Mouse (Mus musculus) cerebral cortex, adult 2 months (tissue): ENCODE data around the gene Gm10135.

ENCODE experiments used
- WGBS: fragments of 180-500 bp; shearing (Covaris S2); methylation state at CpG from one replicate; pipeline ENCODE4 v1.1.7; 2018; 5-methylcytosine and 5-hydroxymethylcytosine counted together

The Gm10135 gene

DNA sequence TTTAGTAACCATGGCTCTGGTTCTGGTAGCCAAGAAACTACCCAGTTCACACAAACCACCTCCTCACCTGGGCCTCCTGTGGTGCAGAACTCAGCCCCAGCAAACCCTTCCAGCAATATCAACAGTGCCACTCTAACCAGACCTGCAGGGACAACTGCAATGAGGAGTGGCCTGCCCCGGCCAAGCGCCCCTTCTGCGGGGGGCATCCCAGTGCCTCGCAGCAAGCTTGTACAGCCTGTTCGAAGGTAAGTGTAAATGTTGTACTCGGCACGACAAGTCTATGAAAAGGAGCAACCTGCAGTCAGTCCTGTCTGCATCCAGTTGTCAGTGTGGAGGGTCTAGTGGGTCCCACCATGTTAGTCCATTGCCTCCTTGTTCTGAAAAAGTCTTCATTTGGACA is at the start of gene Gm10135:
TSS of gene Gm10135 (minus strand) at position 101 of the 400 bp plus-strand sequence.
- 96% methylated on average over 7 of the region's 7 CpGs for WGBS

DNA sequence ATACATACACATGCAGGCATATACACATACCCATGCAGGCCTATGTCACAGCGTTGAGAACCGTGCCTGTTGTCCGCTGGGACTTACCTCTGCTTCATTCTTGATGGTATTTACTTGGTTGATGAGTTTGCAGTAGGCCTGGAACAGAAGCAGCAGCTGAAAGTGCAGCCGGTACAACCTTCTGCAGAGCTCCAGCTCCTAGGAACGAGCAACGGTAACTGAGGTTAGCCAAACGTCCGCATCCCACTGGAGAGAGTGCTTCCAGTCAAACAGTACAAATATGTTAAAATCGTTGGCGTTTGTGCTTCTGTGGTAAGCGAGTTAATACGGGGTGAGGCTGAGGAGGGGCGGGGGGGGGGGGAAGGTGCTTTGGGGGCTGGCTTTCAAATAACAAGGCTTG is 49.3 kb upstream of the Gm10135 start:
- WGBS = 94% methylated on average over 13 of the region's 13 CpGs

DNA sequence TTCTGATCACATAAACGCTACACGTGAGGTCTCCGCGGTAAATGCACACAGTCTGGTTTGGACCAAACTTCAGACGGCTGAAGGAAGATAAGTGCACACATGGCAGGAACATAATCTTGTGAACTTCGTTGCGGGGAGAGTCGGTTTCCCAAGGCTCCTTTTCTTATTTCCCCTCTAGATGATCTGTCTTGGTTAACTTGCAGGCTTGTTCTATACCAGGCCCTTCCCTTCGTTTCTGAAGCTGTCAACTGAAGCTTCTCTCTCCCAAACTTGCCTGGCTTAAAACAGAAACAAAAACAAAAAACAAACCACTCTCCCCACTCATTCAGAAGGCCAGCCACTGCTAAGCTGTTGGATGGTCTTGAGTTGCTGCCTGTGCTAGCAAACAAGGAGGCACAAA is 40.2 kb upstream of the Gm10135 start:
- WGBS = 71% methylated on average over 9 of the region's 9 CpGs

DNA sequence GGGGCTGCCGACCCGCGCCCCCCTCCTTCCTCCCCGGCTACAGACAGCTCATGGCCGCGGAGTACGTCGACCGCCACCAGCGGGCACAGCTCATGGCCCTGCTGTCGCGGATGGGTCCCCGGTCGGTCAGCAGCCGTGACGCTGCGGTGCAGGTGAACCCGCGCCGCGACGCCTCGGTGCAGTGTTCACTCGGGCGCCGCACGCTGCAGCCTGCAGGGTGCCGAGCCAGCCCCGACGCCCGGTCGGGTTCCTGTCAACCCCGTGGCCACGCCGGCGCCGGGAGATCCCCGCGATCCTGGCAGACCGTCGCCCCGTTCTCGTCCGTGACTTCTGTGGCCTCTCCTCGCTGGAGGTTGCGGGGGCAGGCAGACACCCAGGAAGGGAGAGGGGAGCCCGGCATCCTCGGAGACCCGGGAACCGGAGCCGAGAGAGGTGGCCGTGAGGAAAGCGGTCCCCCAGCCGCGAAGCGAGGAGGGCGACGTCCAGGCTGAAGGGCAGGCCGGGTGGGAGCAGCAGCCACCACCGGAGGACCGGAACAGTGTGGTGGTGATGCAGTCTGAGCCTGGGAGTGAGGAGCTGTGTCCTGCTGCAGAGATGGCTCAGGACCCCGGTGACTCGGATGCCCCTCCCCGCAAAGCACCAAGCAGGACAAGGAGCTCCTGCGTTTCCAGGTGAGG is 39.2 kb upstream of the Gm10135 start:
- 3% methylated on average over 64 of the region's 65 CpGs for WGBS

DNA sequence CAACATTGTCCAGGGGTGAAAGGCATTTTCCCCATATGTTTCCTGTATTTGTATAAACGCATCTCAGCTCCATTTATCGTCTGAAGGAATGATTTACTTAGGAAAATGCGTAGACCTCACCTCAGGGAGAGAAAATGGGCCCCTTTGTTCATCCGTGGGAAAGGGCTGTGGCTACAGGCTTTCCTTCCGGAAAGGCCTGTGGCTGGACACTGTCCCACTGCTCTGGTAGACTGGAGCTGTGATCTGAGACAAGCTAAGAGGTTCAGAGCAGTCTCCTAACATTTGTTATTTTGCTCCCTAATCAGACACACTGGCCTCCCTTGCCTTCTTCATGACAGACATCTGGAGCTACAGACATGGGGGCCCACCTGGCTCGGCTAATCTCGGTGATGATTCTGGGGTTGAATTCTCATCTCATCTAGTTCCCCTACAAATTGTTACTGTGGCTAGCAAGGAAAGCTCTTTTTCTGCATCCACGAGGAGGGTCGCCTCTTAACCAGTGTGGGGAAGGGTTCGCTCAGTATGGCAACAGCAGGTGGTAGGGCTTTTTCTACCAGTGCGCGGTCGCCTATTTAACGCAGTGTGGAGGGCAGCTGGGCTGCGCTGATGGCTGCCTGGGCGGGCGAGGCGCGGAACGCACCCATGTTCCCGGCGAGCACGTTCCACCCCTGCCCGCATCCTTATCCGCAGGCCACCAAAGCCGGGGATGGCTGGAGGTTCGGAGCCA is 38.5 kb upstream of the Gm10135 start:
- 31% methylated on average over 27 of the region's 27 CpGs for WGBS

DNA sequence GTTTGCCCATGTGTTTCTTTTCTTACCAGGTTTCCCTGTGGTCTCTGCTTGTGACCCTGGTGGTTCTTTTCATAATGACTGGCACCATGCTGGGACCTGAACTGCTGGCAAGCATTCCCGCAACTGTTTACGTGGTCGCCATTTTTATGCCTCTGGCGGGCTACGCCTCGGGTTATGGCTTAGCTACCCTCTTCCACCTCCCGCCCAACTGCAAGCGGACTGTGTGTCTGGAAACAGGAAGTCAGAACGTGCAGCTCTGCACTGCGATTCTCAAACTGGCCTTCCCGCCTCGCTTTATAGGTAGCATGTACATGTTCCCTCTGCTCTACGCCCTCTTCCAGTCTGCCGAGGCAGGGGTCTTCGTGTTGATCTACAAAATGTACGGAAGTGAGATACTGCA is 37.3 kb upstream of the Gm10135 start:
- 91% methylated on average over 16 of the region's 16 CpGs for WGBS

DNA sequence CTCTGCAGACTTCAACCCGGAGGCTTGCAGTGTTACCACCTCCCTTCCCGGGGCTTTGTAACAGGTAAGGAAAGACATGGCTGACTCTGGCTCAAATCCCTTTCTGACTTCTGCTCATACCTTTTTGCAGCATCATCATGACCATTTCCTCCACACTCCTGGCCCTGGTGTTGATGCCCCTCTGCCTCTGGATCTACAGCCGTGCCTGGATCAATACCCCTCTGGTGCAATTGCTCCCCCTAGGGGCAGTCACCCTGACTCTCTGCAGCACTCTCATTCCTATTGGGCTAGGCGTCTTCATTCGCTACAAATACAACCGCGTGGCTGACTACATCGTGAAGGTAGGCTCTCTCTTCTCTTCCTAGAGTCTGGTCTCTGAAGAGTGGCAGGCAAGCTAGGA is 33.7 kb upstream of the Gm10135 start:
- WGBS = 56% methylated on average over 8 of the region's 8 CpGs

DNA sequence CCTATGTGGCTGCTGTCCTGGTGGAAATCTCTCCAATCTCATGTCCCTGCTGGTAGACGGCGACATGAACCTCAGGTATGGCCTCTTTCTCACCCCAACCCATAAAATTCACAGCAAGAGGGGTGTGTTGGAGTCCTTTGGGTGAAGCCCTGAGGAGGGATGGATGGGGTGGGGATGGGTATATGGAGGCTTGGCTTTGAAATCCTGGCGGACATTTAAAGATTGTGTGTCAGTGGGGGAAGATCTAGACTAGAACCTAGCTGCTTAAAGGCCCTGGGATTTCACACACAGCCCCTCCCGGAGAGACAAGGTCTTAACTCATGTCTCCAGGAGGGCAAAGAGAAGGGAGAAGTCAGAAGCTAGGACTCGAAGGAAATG is 33.1 kb upstream of the Gm10135 start:
- WGBS = 57% methylated on average over 5 of the region's 5 CpGs

DNA sequence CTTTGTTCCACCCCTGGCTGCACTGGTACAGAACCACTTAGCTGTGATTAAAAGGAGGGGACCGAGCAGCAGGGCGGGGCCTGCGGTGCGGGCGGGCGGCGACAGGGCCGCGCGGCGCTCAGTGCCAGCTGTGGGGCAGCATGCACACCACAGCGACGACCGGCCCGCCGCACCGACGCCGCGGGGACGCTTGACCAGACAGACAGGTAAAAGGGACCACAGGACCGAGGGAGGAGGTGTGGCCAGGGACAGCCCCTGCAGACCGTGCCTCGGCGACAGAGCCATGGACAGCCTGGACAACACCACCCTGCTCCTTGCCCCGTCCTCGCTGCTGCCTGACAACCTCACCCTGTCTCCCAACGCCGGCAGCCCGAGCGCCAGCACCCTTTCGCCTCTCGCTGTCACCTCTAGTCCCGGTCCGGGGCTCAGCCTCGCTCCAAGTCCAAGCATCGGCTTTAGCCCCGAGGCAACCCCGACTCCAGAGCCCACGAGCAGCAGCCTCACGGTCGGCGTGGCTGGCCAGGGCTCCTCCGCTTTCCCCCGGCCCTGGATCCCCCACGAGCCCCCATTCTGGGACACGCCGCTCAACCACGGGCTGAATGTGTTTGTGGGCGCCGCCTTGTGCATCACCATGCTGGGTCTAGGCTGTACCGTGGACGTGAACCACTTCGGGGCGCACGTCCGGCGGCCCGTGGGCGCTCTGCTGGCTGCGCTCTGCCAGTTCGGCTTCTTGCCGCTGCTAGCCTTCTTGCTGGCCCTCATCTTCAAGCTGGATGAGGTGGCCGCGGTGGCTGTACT is 32.5 kb upstream of the Gm10135 start, which contains the start of gene Slc10a4:
TSS of gene Slc10a4 (plus strand) at position 100 of the 798 bp plus-strand sequence.
- WGBS = 12% methylated on average over 65 of the region's 65 CpGs

DNA sequence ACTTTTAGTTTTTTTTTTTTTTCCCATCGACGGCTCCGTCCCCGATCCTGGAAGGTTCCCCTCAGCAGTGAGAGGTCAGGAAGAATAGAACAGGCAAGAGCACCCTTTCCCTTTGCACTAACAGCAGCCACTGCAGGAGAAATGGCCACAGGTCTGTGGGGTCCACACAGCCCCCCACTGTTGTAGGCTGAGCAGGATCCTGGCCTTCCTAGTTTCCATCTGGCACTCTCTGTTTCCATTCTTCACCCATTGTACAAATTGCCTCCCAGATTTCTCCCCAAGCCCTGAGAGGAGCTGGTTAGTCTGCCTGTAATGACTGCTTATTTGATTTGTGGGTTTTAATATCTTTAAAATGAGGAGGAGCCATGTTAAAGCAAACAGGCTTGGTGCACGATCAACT is 29.5 kb upstream of the Gm10135 start:
- 91% methylated on average over 5 of the region's 5 CpGs for WGBS

DNA sequence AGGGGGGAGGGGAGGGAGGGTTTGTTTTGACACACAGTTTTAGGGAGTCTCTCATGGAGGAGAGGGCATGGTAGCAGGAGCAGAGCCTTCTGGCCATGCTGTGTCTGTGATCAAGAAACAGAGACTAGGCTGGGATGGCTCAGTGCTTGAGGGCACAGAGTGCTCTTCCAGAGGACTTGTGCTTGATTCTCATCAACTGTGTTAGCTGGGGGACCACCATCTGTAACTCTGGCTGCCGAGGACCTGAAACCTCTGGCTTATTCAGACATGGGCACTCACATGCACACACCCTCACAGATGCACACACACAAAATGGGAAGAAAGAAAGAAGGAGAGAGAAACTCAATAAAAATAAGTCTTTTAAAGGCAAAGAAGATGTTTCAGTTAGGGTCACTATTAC is 24.0 kb upstream of the Gm10135 start:
- 79% methylated on average over 1 of the region's 1 CpGs for WGBS

DNA sequence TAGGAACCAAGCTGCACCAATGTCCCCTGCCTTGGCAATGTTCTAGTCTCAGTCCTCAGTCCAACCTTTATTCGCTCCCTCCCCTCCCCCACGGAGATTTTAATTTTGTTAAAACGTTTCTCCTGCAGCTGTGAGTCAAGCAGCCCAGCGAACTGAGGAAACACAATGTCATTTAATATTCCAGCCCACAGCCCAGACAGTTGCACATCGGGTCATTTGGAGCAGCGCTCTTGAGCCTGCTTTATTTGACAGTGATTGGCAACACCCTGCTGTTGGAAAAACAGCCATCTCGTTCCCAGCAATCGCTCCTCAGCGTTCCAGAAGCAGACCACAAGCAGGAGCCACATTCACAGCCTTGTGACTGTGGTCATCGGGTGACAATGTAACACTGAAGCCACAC is 20.9 kb upstream of the Gm10135 start:
- whole genome bisulfite sequencing = 40% methylated on average over 10 of the region's 10 CpGs

DNA sequence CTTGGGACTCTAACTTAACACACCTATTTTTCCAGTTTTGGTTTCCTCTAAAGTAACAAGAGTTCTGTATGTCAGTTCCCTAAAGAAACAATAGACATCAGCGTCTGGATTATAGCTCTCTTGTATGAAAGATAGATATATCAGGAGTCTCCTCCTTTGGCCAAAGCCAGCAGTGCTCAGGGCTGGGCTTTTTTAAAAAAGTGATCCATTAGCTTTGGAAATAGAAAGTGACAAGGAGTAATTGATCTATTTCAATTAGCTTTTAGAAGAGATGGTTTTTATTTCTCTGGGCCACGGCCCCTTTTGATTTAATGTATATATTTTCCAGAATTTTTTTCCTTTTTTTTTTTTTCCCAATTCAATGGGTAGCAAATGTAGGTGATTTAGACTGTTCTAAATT is 20.4 kb upstream of the Gm10135 start:
- WGBS = 76% methylated on average over 2 of the region's 2 CpGs

DNA sequence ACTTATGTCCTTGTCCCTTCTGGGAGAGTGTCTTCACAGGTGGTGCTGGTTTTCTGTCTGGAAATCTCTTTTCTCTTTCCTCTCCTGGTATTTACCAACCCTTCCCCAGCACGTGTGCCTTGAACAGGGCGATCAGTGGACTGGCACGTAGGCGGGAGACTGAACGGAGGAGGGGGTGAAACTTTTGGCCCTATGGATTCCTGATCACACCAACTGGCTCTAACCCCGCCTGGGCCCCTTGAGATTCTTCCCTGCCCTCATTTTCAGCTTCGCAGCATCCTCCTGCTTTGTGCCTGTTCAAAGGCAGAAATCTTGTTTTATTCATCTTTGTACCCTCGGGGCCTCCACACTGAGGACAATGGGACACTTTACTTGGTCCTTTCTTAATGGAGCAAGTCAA is 19.9 kb upstream of the Gm10135 start:
- WGBS = 76% methylated on average over 8 of the region's 8 CpGs

DNA sequence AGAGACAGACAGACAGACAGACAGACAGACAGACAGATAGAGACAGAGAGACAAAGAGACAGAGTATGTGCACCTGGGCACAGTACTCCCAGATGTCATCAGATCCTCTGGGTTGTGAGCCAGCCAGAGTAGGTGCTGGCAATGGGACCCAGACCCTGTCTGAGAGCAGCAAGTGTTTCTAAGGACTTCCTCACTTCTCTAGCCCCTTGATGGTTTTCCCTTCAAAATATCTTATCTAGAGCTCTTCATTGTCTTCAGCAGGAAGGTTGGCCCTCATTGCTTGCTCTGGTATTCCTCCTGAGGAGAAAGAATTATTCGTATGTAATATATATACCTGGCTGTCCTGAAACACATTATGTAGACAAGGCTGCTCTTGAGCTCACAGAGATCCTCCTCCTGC is 18.0 kb upstream of the Gm10135 start:
- WGBS = 84% methylated on average over 1 of the region's 1 CpGs

DNA sequence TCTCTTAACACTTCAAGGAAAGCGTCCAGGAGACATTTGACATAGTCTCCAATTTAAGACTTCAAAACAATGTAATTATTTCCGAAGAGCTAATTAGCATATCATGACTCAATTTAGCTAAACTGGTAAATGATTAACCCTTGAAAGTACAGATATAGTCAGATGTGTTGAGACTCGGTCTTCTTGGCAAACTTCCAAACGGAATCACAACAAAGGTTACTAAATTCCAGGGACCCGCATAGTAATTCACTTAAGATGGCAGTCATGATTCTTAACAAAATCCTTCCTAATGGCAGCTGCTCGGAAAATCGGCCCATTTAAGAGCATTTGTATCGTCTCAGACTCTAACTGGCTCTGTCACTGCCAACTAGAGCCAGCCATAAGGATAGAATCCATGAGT is 15.3 kb upstream of the Gm10135 start:
- 48% methylated on average over 8 of the region's 8 CpGs for WGBS

DNA sequence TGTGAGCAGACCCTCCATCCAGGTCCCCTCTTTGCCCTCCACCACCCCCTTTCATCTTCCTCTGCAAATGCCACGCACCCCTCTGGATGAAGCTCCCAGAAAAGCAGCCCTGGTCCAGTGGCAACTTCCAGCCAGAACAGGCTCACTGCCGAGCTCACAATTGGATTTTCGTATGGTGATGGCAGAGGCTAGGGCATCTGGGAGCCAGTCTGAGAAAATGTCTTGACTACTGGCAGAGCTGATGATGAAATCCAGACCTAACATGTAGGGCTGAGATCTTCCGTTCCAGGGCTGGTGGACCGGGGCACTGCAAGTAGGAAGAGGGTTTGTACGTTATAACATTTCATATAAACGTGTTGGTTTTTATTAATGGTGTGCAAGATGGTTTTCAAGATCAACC is 13.3 kb upstream of the Gm10135 start:
- 95% methylated on average over 7 of the region's 7 CpGs for WGBS

DNA sequence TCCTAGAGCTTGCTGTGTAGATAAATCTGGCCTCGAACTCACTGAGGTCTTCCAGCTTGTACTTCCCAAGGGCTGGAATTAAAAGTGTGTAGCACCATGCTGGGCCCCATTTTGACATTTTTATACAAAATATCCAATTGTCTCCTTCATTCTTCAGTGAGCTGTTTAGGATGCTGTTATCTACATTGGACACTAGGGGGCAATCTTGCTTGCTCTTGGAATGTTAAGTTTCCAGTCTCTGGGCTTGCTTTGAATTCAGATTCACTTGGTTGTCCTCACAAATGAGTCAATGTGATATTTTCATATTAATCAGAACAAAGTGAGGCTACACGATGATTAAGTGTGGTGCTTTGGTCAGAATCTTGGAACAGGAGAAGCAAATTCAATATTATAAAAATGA is 9.6 kb upstream of the Gm10135 start:
- 12% methylated on average over 2 of the region's 2 CpGs for WGBS

DNA sequence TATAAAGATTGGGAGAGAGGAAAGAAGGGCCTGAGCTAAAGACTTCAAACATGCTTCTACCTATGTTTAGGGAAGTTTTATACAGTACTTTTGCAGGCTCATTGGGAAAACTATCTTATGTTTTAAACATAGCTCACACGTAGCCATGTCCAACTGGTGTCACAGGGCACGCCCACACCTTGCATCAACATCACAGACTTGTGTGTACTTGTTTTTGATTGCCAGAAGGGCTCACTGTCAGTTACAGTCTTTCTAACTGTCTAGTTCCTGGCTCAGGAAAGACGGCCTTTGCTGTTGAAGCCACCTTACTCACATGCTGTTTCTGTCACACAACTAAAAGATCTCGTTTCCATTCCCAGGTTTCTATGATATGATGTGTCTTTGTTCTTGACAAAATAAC is 2.0 kb upstream of the Gm10135 start:
- WGBS = 84% methylated on average over 4 of the region's 4 CpGs

DNA sequence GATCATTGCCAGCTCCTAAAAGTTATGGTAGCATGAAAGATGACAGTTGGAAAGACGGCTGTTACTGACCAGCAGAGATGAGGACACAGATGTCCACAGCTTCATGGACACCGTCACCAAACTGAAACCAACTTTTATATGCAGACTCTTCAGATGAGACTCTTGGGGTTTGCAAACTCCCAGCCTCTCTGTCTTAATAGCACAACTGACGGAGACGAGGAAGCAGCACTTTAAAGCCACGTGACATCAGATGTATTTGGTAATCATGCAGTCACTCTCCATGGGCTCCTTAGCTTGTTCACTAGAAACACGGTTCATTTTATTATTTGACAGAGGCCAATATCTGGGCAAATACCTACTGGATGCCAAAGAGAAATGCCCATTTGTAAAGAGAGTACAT is 1.5 kb upstream of the Gm10135 start:
- 89% methylated on average over 6 of the region's 6 CpGs for WGBS

DNA sequence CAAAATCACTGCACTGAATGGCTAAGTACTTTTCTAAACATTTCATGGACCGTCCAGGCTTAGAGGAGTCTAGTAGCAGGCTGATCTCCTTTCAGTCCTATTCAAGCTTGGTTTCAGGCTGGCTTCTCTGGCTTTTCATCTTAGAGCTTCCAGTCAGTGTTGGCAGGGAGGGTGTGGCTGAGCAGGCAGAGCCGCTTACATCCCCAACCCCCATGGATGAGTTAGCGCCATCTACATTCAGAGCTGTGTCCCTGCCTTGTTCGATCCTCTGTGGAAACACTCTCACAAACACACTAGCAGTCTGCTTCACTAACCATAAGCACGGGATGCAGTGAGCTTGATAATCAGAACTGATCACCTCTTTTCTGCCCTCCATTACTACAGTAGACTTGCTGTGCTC is 1.6 kb downstream of the Gm10135 start:
- WGBS = 45% methylated on average over 5 of the region's 5 CpGs

DNA sequence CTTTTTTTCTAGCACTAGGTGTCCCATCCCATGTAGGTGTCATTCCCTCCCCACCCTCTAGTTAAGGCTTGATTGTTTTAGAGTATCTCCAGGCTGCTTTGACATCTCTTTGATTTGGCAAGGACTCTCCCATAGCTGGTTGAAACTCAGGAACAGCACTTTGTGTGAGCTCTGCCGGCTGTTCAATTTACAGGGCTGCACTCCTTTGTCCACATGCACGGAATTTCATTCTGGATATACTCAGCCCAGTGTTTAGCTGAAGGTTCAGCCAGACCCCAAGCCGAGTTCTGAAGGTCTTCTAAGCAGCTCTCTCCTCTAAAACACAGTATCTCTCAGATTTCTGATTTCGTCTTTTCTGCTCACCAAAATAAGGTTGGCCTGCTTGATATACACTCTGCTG is 2.1 kb downstream of the Gm10135 start:
- WGBS = 66% methylated on average over 4 of the region's 4 CpGs

DNA sequence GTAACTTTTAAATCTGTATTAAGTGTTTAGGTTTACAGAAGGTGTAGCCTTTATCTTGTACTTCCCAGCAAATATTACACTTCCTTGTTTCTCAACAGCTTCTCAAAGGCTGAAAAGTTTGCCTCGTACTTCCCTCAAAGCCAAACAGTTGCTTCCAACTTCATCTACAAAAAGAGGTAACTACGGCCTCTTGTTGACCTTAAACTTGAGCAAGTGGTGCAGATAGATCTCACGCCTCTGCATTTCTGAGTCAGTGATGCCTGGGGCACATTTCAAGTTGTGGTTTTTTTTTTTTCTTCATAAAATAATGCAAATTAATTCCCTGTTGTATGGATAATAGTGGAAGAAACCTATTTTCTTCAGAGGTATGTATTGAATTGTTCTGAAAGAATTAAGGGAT is 8.8 kb downstream of the Gm10135 start:
- WGBS = 74% methylated on average over 3 of the region's 3 CpGs
